ENCODE assay signal across 9 mouse cellular contexts in genomic region chr9:40581854-40582253, GRCm38 (mm10). TPM values are rescaled to one million over a fixed set of nuclear protein-coding genes. Genes with fewer than 3 reads are reported as not detected.
DNase-seq lines count a peak whose midpoint lies in the region.
"Had no signal": no experiment of that assay in that cellular context is flagged by ENCODE, and none has a peak within 500 bp of the region (broad histone marks: within the 10 kb centered on the region; RNA-seq: fewer than 3 reads in every experiment).

No protein-coding gene starts in this region.

- DNase-seq in heart, adult 11 months = peak; percentile 97
- no peak for DNase-seq in heart, postnatal 4 days
- DNase-seq in thymus, postnatal 0 days (ENCODE audit: low spot score) = peak; percentile 3
- DNase-seq in thymus, postnatal 36 days = no peak
- DNase-seq in lung, postnatal 36 days = peak; percentile 54
- no peak for DNase-seq in retina, embryonic 14.5 days (ENCODE audit: low spot score)
- DNase-seq in adrenal gland, adult 2 months = no peak
- DNase-seq in left cerebral cortex, adult 8-10 months (ENCODE audit: low spot score in 2 of 2) = no peak
- DNase-seq: heart, postnatal 10 days had no signal

RNA-seq across cellular contexts. Expression of gene Gramd1b, which starts 50.7 kb away (rescaled TPM):
- total RNA-seq in heart, postnatal 4 days (2021) = 10 to 100 TPM; 11.7 to 12.9 TPM
- 4.3 and 6.1 TPM in 2 replicates for polyA plus RNA-seq in thymus, postnatal 0 days (2015; fragmentation: Nextera tagmentation; extraction: Ambion mirVana)
- 1,000 to 10,000 TPM in 1 of 2 experiments, 100 to 1,000 TPM in 1; 336 to 1,336 TPM for total RNA-seq in adrenal gland, adult 2 months (2021)
- 329 and 574 TPM in 2 replicates for polyA plus RNA-seq in adrenal gland, adult 2 months (2012; rRNA removed)
- total RNA-seq in left cerebral cortex, adult 8-10 months (2022) = 100 to 1,000 TPM; 125 to 138 (median 137) TPM

Comparison
In these comparisons a context has a peak if more than half of its experiments do, and no peak if none do; other contexts are left out.
1. DNase-seq: peak in heart, adult 11 months (single experiment), thymus, postnatal 0 days (single experiment) and lung, postnatal 36 days (single experiment); none in heart, postnatal 4 days (single experiment), thymus, postnatal 36 days (0 of 2), retina, embryonic 14.5 days (single experiment), adrenal gland, adult 2 months (single experiment) and left cerebral cortex, adult 8-10 months (0 of 2).
2. RNA of gene Gramd1b, which starts 50.7 kb away (total RNA-seq): 336 to 1,336 TPM in adrenal gland, adult 2 months and 125 to 138 TPM in left cerebral cortex, adult 8-10 months; 11.7 to 12.9 TPM in heart, postnatal 4 days; every median in the first group is over 4 times any median in the second.